ENCODE assay signal across 19 mouse cellular contexts in the genomic region with DNA sequence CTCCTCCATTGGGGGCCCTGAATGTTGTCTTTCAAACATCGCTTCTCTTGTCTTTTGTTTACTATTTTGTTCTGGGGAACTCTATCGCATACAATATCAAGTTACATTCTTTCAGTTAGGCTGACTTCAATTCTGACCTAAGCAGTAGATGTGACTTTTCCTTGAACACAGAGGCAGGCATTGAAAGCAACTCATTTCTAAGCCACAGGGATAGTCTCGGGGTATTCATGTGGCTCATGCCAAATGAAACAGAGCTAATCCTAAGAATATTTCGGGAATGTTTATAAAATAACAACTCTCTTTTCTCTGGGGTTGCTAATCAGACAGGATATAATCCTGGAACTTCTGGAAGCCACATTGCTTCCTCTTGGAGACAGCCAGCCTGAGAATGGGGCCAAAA.
"Had no signal": no experiment of that assay in that cellular context is flagged by ENCODE, and none has a peak within 500 bp of the region (broad histone marks: within the 10 kb centered on the region; RNA-seq: fewer than 3 reads in every experiment).

No protein-coding gene starts in this region.

- DNase-seq: lung, adult 18-20 months; lung, embryonic 14.5 days; lung, postnatal 10 days; lung, postnatal 4 days; midbrain, embryonic 14.5 days; retina, postnatal 1 day; right cerebral cortex, adult 18-20 months; right cerebral cortex, postnatal 25 days; right cerebral cortex, postnatal 4 days; spleen, adult 18-20 months; thymus, adult 2 months; thymus, postnatal 25 days; thymus, postnatal 4 days had no signal

- H3K27ac ChIP-seq: midbrain, embryonic 10.5 days; midbrain, embryonic 12.5 days; neural tube, embryonic 13.5 days; neural tube, embryonic 15.5 days had no signal

- H3K27me3 ChIP-seq: midbrain, embryonic 12.5 days; neural tube, embryonic 13.5 days; neural tube, embryonic 15.5 days had no signal

- H3K9ac ChIP-seq: lung, embryonic 14.5 days; midbrain, embryonic 12.5 days; neural tube, embryonic 13.5 days; neural tube, embryonic 15.5 days had no signal

- H3K9me3 ChIP-seq: midbrain, embryonic 12.5 days; neural tube, embryonic 13.5 days; neural tube, embryonic 15.5 days had no signal

- H3K4me1 ChIP-seq: midbrain, embryonic 10.5 days; midbrain, embryonic 12.5 days; neural tube, embryonic 13.5 days; neural tube, embryonic 15.5 days had no signal

- H3K36me3 ChIP-seq: midbrain, embryonic 10.5 days; midbrain, embryonic 12.5 days; neural tube, embryonic 13.5 days; neural tube, embryonic 15.5 days had no signal

- H3K4me3 ChIP-seq: midbrain, embryonic 10.5 days; midbrain, embryonic 12.5 days; myocyte; neural tube, embryonic 13.5 days; neural tube, embryonic 15.5 days had no signal

- H3K4me2 ChIP-seq: lung, embryonic 14.5 days; midbrain, embryonic 12.5 days; neural tube, embryonic 13.5 days; neural tube, embryonic 15.5 days had no signal

- ATAC-seq: midbrain, embryonic 16.5 days had no signal
